Mouse (Mus musculus) activated CD4-positive, CD25-positive, alpha-beta regulatory T cell, adult 4 months (primary cell): ENCODE measurements around the gene Cdr2. TPM values are rescaled to one million over a fixed set of nuclear protein-coding genes. Genes with fewer than 3 reads are reported as not detected.

Experiments
- polyA plus RNA-seq, 2 experiments: library from polyadenylated mRNA; unstranded; fragments of 100-300 nt; shearing (Covaris generic); gene quantifications; one replicate each; pipeline ENCODE4 v1.2.1; 2017

Cdr2 gene
- polyA plus RNA-seq, 2 experiments from 2014 or later = 1.0 to 1.3 TPM

Other genes with a start within 250 kb of the Cdr2 start
- not detected for gene Vwa3a, start 243.0 kb downstream of the Cdr2 start, polyA plus RNA-seq
- not detected for gene Gm5737, start 169.9 kb downstream of the Cdr2 start, polyA plus RNA-seq
- gene Eef2k, start 139.5 kb downstream of the Cdr2 start, polyA plus RNA-seq = 1 to 10 TPM; 2.0 to 4.1 TPM
- 10 to 100 TPM; 10.8 to 12.3 TPM for gene Polr3e, start 64.6 kb downstream of the Cdr2 start, polyA plus RNA-seq
- not detected for gene Mfsd13b, start 197 bp upstream of the Cdr2 start, polyA plus RNA-seq
- gene Mettl9, start 52.1 kb upstream of the Cdr2 start, polyA plus RNA-seq = 1 to 10 TPM; 8.2 to 8.3 TPM
- under 1 TPM; 0.15 to 0.85 TPM for gene Igsf6, start 92.3 kb upstream of the Cdr2 start, polyA plus RNA-seq
- not detected for gene Otoa, start 99.3 kb upstream of the Cdr2 start, polyA plus RNA-seq